Mouse (Mus musculus) stomach, postnatal 0 days (tissue): ENCODE data around the gene Gm14403.
"Not testable (repeated sequence)": the region's sequence is repeated elsewhere in the genome, so short reads cannot be mapped to it uniquely, and the experiment has no call there.

ENCODE experiments used
- CTCF ChIP-seq: IDR thresholded peaks from 2 replicates; pipeline ENCODE4 v1.5.1; 2016; ENCODE audit warnings: antibody characterized with exemption, low read depth, mild to moderate bottlenecking, moderate library complexity
- EP300 ChIP-seq: optimal IDR thresholded peaks from 2 replicates; pipeline ENCODE3; 2016; ENCODE audit warnings: antibody characterized with exemption

DNA sequence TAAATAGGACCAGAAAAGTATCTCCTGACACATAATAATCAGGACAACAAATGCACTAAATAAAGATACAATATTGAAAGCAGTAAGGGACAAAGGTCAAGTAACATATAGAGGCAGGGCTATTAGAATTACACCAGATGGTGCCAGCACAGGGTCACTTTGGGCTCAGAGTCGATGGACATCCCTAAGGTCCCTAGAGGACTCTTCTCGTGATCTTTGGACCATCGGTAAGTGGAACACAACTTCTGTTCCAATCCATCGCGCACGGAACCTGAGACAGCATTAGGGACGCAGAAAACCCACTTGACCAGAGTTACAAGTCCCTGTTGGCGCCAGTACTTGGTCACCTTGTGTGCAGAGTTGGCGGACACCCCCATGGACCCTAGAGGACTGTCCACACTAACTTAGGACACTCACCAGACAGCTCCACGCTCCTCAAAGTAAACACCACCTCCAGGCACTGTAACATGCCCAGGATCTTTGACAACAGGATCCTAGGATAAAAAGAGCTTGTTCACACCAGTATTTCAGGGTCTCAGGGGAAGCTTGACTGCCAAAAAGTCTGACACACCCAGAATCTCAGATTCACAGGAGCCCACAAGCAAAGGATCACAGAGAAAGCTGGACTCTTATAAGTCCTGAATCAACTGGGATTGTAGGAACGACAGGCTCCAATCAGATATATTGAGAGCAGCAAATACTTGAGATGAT, 14.6 kb upstream of the Gm14403 start:
- not testable (repeated sequence) for TF ChIP-seq CTCF, EP300
